Mouse (Mus musculus): ENCODE measurements around the gene Plch2. TPM values are rescaled to one million over a fixed set of nuclear protein-coding genes. Genes with fewer than 3 reads are reported as not detected.
A peak's percentile ranks its signal among the peaks of the same experiment; 100 is the strongest.

The Plch2 gene
- polyA plus RNA-seq, 1 experiment from 2014 or later: 0.08 TPM

DNA sequence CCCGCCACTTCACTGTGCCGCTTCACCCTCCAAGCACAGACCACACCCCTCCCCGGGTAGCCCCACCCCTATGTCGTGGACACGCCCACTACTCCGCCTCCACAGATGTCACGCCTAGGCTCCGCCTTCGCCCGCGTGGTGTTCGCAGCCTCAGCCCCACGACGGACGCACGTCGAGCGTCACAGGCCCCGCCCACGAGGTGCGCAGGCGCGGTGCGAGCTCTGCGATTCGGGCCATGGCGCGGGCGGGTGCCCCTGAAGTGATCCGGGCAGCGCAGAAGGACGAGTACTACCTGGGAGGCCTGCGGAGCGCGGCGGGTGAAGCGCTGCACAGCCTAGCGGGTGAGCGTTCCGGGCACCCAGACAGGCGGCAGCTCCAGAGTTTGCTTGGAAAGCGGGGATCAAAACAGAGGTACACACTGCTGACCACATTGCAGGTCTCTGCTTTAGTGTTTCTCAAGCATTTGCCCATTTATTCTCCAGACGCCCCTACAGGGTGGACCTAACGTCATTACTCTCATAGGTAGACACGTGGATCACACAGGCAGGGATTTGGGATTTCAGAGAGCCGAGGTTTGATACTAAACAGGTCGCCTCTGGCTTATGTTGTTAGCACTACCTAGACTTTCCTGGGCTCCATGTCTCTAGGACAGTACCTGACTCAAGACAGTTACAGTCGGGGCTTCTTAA is 10.4 kb upstream of the Plch2 start, which contains the start of gene Pex10:
Gene Pex10 (plus strand): TSS at position 183 of the 689 bp plus-strand sequence.
- H3K36me3 ChIP-seq (ENCODE audit: control insufficient read depth, insufficient read depth): peaks cover 33% of the 10 kb centered on the region
- H3K9ac ChIP-seq (ENCODE audit: low read depth, low read length): peak within 1 kb of the TSS; percentile 68
- ATAC-seq (ENCODE audit: low read depth): peak; percentile 92
- H3K4me3 ChIP-seq (ENCODE audit: low read depth, low read length): peak within 1 kb of the TSS; percentile 65
- H3K9me3 ChIP-seq (replicated peaks; ENCODE audit: control insufficient read depth, low read length): no peaks in the 10 kb centered on the region
- H3K4me1 ChIP-seq (ENCODE audit: control insufficient read depth, low read depth, low read length): peaks cover 18% of the 10 kb centered on the region
- H3K27ac ChIP-seq (ENCODE audit: low read length): peak within 1 kb of the TSS; percentile 82
- under 1% methylated on average over 48 of the region's 48 CpGs for WGBS (ENCODE audit: insufficient replicate concordance)
- H3K27me3 ChIP-seq (ENCODE audit: control insufficient read depth, insufficient read depth, low read depth, low read length): no peaks in the 10 kb centered on the region
- peak within 1 kb of the TSS; percentile 73 for H3K4me2 ChIP-seq (ENCODE audit: low read depth, low read length)

DNA sequence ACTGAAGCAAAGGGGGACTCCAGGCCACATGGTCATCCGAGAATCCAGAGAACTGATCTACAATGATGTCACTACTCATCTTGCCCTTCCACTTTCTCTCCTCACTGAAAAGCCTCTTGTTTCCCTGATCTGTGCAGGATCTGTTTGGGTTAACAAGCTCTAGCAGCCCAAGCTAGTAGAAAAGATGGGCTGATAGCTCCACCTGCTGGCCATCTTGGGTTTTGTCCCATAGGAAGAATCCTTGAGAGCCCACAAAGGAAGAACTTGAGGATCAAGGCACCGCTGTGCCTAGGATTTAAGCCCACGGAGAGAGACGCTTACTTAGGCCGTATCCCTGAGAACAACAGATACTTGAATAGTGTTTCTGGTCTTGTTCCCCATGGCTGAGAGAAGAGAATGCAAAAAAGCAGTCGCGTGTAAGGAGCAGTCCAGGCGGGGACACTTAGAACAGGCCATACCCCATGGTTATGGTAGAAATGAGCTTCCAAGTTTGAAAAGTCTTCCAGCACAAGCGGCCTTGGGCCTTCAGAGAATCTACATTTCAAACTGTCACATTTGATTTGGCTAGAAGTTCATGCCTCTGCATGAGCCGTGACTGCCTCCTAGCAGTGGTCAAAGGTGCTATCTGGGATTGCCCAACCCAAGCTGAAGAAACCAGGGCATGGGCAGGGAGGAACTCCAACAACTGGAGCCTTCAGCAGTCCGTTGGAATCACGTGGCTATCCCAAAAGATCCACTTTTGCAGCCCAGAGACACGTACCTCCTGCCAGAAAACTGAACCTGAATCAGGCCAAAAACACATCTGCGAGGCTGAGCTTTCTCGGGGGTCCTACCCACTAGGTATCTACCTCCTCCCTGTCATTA is 9.6 kb upstream of the Plch2 start:
- peaks cover 26% of the 10 kb centered on the region for H3K36me3 ChIP-seq (ENCODE audit: control insufficient read depth, insufficient read depth)
- 2% methylated on average over 15 of the region's 15 CpGs for WGBS (ENCODE audit: insufficient replicate concordance)
- peak overlapping the region; percentile 65 for H3K4me3 ChIP-seq (ENCODE audit: low read depth, low read length)
- H3K27ac ChIP-seq (ENCODE audit: low read length): peak overlapping the region; percentile 82
- peak overlapping the region; percentile 55 for H3K9ac ChIP-seq (ENCODE audit: low read depth, low read length)
- H3K27me3 ChIP-seq (ENCODE audit: control insufficient read depth, insufficient read depth, low read depth, low read length): no peaks in the 10 kb centered on the region
- H3K4me2 ChIP-seq (ENCODE audit: low read depth, low read length): peak overlapping the region; percentile 73
- H3K9me3 ChIP-seq (replicated peaks; ENCODE audit: control insufficient read depth, low read length): no peaks in the 10 kb centered on the region
- peaks cover 18% of the 10 kb centered on the region for H3K4me1 ChIP-seq (ENCODE audit: control insufficient read depth, low read depth, low read length)
- peak; percentile 47 for ATAC-seq (ENCODE audit: low read depth)

DNA sequence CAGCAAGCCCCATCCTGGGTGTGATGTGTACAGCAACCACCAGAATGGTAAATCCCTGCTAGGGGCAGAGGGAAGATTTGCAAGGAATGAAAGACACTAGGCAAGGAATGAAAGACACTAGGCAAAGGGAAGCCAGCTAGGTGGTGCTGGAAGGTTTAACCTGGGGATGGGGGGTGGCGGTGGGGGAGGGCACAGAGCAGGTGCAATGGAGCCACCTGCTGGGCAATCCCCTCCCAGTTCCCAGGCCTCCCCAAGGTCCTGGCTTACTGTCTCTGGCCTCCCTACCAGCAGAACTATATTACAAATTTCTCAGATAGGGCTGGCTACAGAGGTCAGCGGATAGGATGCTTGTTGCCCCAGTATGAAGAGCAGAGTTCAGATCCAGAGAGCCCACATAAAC is 7.9 kb upstream of the Plch2 start:
- ATAC-seq (ENCODE audit: low read depth): no peak
- peaks cover 9% of the 10 kb centered on the region for H3K36me3 ChIP-seq (ENCODE audit: control insufficient read depth, insufficient read depth)
- H3K4me1 ChIP-seq (ENCODE audit: control insufficient read depth, low read depth, low read length): peaks cover 18% of the 10 kb centered on the region
- no peak overlapping the region for H3K4me3 ChIP-seq (ENCODE audit: low read depth, low read length)
- WGBS (ENCODE audit: insufficient replicate concordance): 56% methylated on average over 2 of the region's 2 CpGs
- no peak overlapping the region for H3K27ac ChIP-seq (ENCODE audit: low read length)
- no peaks in the 10 kb centered on the region for H3K27me3 ChIP-seq (ENCODE audit: control insufficient read depth, insufficient read depth, low read depth, low read length)
- H3K4me2 ChIP-seq (ENCODE audit: low read depth, low read length): no peak overlapping the region
- no peaks in the 10 kb centered on the region for H3K9me3 ChIP-seq (replicated peaks; ENCODE audit: control insufficient read depth, low read length)
- no peak overlapping the region for H3K9ac ChIP-seq (ENCODE audit: low read depth, low read length)

DNA sequence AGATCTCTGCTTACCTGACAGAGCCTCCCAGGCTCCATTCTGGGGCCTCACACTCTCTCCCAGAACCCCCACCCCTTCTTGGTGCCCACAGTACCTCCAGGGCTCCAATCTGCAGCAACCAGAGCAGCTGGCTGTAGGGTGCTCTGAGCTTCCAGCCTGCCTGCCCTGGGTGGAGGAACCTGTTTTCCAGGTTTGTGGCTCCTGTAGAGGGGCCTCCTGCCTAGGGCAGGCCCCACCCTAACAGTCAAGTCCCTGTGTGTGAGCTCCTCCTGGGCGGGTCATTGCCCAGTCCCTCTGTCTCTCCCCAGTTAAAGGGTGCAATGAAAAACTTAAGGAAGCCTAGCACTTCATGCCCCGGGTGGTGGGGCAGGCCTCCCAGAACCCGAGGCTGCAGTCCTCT is 7.3 kb upstream of the Plch2 start:
- H3K9me3 ChIP-seq (replicated peaks; ENCODE audit: control insufficient read depth, low read length): no peaks in the 10 kb centered on the region
- no peak overlapping the region for H3K27ac ChIP-seq (ENCODE audit: low read length)
- no peak overlapping the region for H3K4me3 ChIP-seq (ENCODE audit: low read depth, low read length)
- H3K9ac ChIP-seq (ENCODE audit: low read depth, low read length): no peak overlapping the region
- no peak for ATAC-seq (ENCODE audit: low read depth)
- no peak overlapping the region for H3K4me2 ChIP-seq (ENCODE audit: low read depth, low read length)
- H3K4me1 ChIP-seq (ENCODE audit: control insufficient read depth, low read depth, low read length): peaks cover 18% of the 10 kb centered on the region
- H3K36me3 ChIP-seq (ENCODE audit: control insufficient read depth, insufficient read depth): peaks cover 4% of the 10 kb centered on the region
- no peaks in the 10 kb centered on the region for H3K27me3 ChIP-seq (ENCODE audit: control insufficient read depth, insufficient read depth, low read depth, low read length)
- WGBS (ENCODE audit: insufficient replicate concordance): 31% methylated on average over 3 of the region's 3 CpGs

DNA sequence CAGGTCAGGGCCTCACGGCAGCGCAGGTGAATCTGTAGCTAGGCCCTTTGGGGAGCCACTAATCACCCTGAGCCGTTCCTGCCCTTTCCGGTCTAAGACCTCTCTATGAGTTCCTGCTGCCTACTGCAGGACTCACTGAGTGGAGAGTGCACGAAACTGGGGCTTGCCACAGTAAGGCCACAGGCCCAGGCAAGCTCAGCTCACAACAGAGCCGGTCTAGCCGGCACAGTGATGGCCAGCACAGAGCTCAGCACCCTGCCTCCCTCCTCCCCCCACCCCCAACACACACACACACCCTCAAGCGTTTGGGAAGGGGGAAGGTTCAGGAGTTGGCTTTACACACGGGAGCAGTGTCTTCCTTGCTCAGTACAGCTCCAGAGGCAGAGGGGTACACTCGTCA is 1.7 kb upstream of the Plch2 start:
- Histone ChIP-seq H3K4me1 (ENCODE audit: control insufficient read depth, low read depth, low read length) (no peaks in the 10 kb centered on the region), H3K27me3 (ENCODE audit: control insufficient read depth, insufficient read depth, low read depth, low read length) (no peaks in the 10 kb centered on the region), H3K9me3 (replicated peaks; ENCODE audit: control insufficient read depth, low read length) (no peaks in the 10 kb centered on the region), H3K36me3 (ENCODE audit: control insufficient read depth, insufficient read depth) (no peaks in the 10 kb centered on the region), H3K4me3 (ENCODE audit: low read depth, low read length) (no peak overlapping the region), H3K9ac (ENCODE audit: low read depth, low read length) (no peak overlapping the region), H3K4me2 (ENCODE audit: low read depth, low read length) (no peak overlapping the region), H3K27ac (ENCODE audit: low read length) (no peak overlapping the region)
- WGBS (ENCODE audit: insufficient replicate concordance): 31% methylated on average over 10 of the region's 10 CpGs
- no peak for ATAC-seq (ENCODE audit: low read depth)

DNA sequence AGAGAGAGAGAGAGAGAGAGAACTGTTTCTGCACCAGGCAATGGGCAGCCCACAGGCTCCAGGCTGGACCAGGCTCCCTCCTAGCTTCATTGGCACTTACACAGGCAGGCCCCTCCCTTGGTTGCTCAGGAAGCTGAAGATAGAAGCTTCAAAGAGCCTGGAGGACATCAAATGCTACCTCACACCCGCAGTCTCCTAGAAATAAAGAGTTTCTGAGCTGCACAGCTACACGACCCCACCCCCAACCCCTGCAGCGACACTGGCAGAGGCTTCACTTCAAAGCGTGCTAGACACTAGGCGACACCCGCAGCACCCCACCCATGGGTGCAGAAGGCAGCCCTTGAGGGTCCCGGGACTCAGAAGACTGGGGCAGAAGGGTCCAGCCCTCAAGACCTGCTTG is 6.5 kb downstream of the Plch2 start:
- Histone ChIP-seq H3K9me3 (replicated peaks; ENCODE audit: control insufficient read depth, low read length) (no peaks in the 10 kb centered on the region), H3K36me3 (ENCODE audit: control insufficient read depth, insufficient read depth) (no peaks in the 10 kb centered on the region), H3K4me2 (ENCODE audit: low read depth, low read length) (no peak overlapping the region), H3K27me3 (ENCODE audit: control insufficient read depth, insufficient read depth, low read depth, low read length) (no peaks in the 10 kb centered on the region), H3K9ac (ENCODE audit: low read depth, low read length) (no peak overlapping the region), H3K27ac (ENCODE audit: low read length) (no peak overlapping the region), H3K4me1 (ENCODE audit: control insufficient read depth, low read depth, low read length) (no peaks in the 10 kb centered on the region), H3K4me3 (ENCODE audit: low read depth, low read length) (no peak overlapping the region)
- no peak for ATAC-seq (ENCODE audit: low read depth)
- 62% methylated on average over 7 of the region's 7 CpGs for WGBS (ENCODE audit: insufficient replicate concordance)

DNA sequence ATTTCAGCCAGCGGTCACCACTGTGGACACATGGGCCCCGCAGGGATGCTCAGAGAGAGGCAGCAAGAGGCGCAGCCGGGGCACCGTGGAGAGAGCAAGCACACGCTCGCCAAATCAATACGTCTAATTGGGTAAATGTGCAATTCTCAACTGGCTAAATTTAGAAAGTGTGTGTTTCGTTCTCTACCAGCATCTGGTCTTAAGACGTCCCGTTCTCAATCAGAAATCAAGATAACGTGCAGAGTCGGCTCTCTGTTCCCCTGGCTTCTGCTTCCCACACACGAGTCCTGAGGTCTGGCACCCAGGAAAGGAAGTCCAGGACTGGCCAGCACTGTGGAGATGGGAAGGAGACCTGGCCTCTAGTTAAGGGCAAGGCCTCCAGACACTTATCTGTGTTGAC is 9.9 kb downstream of the Plch2 start:
- Histone ChIP-seq H3K4me1 (ENCODE audit: control insufficient read depth, low read depth, low read length) (no peaks in the 10 kb centered on the region), H3K9me3 (replicated peaks; ENCODE audit: control insufficient read depth, low read length) (no peaks in the 10 kb centered on the region), H3K36me3 (ENCODE audit: control insufficient read depth, insufficient read depth) (no peaks in the 10 kb centered on the region), H3K4me2 (ENCODE audit: low read depth, low read length) (no peak overlapping the region), H3K9ac (ENCODE audit: low read depth, low read length) (no peak overlapping the region), H3K27me3 (ENCODE audit: control insufficient read depth, insufficient read depth, low read depth, low read length) (peaks cover 33% of the 10 kb centered on the region), H3K4me3 (ENCODE audit: low read depth, low read length) (no peak overlapping the region), H3K27ac (ENCODE audit: low read length) (no peak overlapping the region)
- no peak for ATAC-seq (ENCODE audit: low read depth)
- WGBS (ENCODE audit: insufficient replicate concordance): 59% methylated on average over 14 of the region's 14 CpGs

DNA sequence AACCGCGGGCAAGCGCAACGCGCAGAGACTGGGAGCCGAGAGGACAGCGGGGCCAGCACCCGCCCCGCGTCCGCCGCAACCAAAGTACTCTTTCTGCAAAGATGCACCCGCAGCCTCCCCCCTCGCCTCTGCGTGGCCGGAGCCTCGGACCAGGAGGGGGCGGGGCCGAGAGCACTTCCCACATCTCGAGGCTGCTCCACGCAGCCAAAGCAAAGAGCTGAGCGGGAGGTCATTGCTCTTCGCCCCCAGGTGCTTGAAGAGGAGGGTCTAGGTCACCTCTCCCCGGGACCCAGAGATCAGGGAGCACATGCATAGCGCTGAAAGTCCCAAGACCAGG is 13.3 kb downstream of the Plch2 start:
- no peak overlapping the region for H3K9ac ChIP-seq (ENCODE audit: low read depth, low read length)
- no peak for ATAC-seq (ENCODE audit: low read depth)
- peaks cover 42% of the 10 kb centered on the region for H3K27me3 ChIP-seq (ENCODE audit: control insufficient read depth, insufficient read depth, low read depth, low read length)
- WGBS (ENCODE audit: insufficient replicate concordance): 2% methylated on average over 25 of the region's 25 CpGs
- H3K4me1 ChIP-seq (ENCODE audit: control insufficient read depth, low read depth, low read length): no peaks in the 10 kb centered on the region
- H3K36me3 ChIP-seq (ENCODE audit: control insufficient read depth, insufficient read depth): no peaks in the 10 kb centered on the region
- H3K27ac ChIP-seq (ENCODE audit: low read length): no peak overlapping the region
- no peak overlapping the region for H3K4me3 ChIP-seq (ENCODE audit: low read depth, low read length)
- H3K4me2 ChIP-seq (ENCODE audit: low read depth, low read length): no peak overlapping the region
- H3K9me3 ChIP-seq (replicated peaks; ENCODE audit: control insufficient read depth, low read length): no peaks in the 10 kb centered on the region

DNA sequence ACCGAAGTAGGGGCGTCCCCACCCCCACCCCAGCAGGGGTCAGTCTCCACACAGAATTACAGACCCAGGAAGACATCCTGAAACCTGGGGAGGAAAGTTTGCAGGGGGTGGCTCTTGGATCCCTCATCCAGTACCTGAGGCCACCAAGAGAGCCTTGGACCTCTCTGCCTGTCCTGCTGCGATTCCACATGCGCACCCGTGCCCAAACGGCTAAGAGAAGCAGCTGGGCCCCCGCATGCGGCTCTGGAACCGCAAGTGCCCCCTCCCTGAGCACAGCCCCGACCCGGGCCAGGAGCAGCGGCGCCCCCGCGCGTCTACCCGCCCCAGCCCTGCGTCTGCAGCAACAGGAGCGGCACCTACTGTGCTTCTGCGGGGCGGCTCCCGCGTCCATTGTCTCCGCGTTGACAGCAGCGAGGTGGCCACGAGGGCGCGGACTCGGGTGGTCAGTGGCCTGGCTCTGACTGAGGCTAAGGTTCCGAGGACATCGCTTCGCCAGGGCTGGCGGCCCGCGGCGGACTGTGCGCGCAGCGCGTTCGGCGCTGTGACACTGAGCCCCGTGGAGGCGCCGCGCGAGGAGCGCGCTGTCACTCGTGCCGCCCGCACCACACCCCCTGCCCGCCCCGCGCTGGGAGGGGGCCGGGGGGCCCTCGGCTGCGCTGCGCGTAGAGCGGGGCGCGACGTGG is 13.8 kb downstream of the Plch2 start:
- Histone ChIP-seq H3K27ac (ENCODE audit: low read length) (no peak overlapping the region), H3K4me2 (ENCODE audit: low read depth, low read length) (no peak overlapping the region), H3K4me1 (ENCODE audit: control insufficient read depth, low read depth, low read length) (no peaks in the 10 kb centered on the region), H3K36me3 (ENCODE audit: control insufficient read depth, insufficient read depth) (no peaks in the 10 kb centered on the region), H3K4me3 (ENCODE audit: low read depth, low read length) (no peak overlapping the region), H3K27me3 (ENCODE audit: control insufficient read depth, insufficient read depth, low read depth, low read length) (peaks cover 42% of the 10 kb centered on the region), H3K9me3 (replicated peaks; ENCODE audit: control insufficient read depth, low read length) (no peaks in the 10 kb centered on the region), H3K9ac (ENCODE audit: low read depth, low read length) (no peak overlapping the region)
- no peak for ATAC-seq (ENCODE audit: low read depth)
- WGBS (ENCODE audit: insufficient replicate concordance): 2% methylated on average over 53 of the region's 65 CpGs

Data from liver, embryonic 16.5 days (tissue).